Comparison of ENCODE assay signal across 12 mouse cellular contexts in the genomic region with DNA sequence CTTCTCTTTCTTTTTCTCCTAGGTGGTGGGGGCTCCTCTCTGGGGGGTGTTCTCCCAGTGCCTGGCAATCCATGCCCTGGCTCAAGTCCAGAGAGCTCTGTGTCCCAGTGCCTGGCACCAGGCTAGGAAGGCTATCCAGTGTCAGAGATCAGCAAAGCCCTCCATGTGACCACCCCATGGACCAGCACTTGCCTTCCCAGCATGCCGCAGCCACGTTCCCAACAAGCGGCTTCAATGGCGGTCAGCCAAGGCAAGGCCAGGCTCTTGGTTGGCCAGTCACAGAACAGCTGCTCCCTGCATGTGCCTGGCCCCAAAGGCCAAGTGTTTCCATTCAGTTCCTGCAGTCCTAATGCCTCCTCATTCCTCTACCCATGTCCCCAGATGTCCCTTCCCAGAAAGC. TPM values are rescaled to one million over a fixed set of nuclear protein-coding genes. Genes with fewer than 3 reads are reported as not detected.
A peak's percentile ranks its signal among the peaks of the same experiment; 100 is the strongest.
DNase-seq lines count a peak whose midpoint lies in the region; ATAC-seq and TF ChIP-seq lines count a peak whose summit lies in the region.
"Had no signal": no experiment of that assay in that cellular context is flagged by ENCODE, and none has a peak within 500 bp of the region (broad histone marks: within the 10 kb centered on the region; RNA-seq: fewer than 3 reads in every experiment).

No protein-coding gene starts in this region.

- 91% methylated on average over 4 of the region's 4 CpGs for WGBS in heart, embryonic 10.5 days
- WGBS in heart, embryonic 12.5 days = 79% methylated on average over 4 of the region's 4 CpGs
- WGBS in midbrain, postnatal 0 days = 80% methylated on average over 4 of the region's 4 CpGs
- WGBS in midbrain, embryonic 16.5 days = 84% methylated on average over 4 of the region's 4 CpGs

- H3K36me3 ChIP-seq in heart, embryonic 10.5 days = no peaks in the 10 kb centered on the region
- H3K36me3 ChIP-seq in heart, embryonic 12.5 days = no peaks in the 10 kb centered on the region
- H3K36me3 ChIP-seq in midbrain, postnatal 0 days (ENCODE audit: insufficient read depth, low read length) = no peaks in the 10 kb centered on the region
- no peaks in the 10 kb centered on the region for H3K36me3 ChIP-seq in midbrain, embryonic 16.5 days (ENCODE audit: control insufficient read depth, insufficient read depth, low read length)
- H3K36me3 ChIP-seq: liver, embryonic 12.5 days had no signal

- 0 out of 2 replicates have a peak overlapping the region, but pooled peaks have one; percentile 36 for H3K27ac ChIP-seq in heart, embryonic 10.5 days
- H3K27ac ChIP-seq in heart, embryonic 12.5 days (ENCODE audit: poor library complexity, severe bottlenecking) = no peak overlapping the region
- H3K27ac ChIP-seq in midbrain, postnatal 0 days (ENCODE audit: low read depth, low read length) = no peak overlapping the region
- no peak overlapping the region for H3K27ac ChIP-seq in midbrain, embryonic 16.5 days (ENCODE audit: low read length)
- H3K27ac ChIP-seq: liver, embryonic 12.5 days had no signal

- ATAC-seq in heart, embryonic 12.5 days (ENCODE audit: insufficient number of reproducible peaks, low FRiP score) = no peak
- no peak for ATAC-seq in midbrain, postnatal 0 days (ENCODE audit: low FRiP score)
- no peak for ATAC-seq in midbrain, embryonic 16.5 days
- ATAC-seq in CD4-positive, CD25-positive, alpha-beta regulatory T cell, adult 4 months = no peak
- ATAC-seq: liver, embryonic 12.5 days had no signal

- H3K9me3 ChIP-seq in heart, embryonic 10.5 days = no peaks in the 10 kb centered on the region
- no peaks in the 10 kb centered on the region for H3K9me3 ChIP-seq in heart, embryonic 12.5 days (replicated peaks)
- no peaks in the 10 kb centered on the region for H3K9me3 ChIP-seq in midbrain, postnatal 0 days (ENCODE audit: low read length)
- no peaks in the 10 kb centered on the region for H3K9me3 ChIP-seq in midbrain, embryonic 16.5 days (replicated peaks; ENCODE audit: control insufficient read depth, low read length, poor library complexity, severe bottlenecking)
- H3K9me3 ChIP-seq: liver, embryonic 12.5 days had no signal

- no peak for DNase-seq in heart, embryonic 10.5 days (ENCODE audit: low spot score)
- peak; percentile 40 for DNase-seq in midbrain, postnatal 0 days (ENCODE audit: low spot score)
- DNase-seq in cerebellum, adult 9-10 months = peak; percentile 23
- DNase-seq in gastrocnemius, postnatal 4 days (ENCODE audit: low spot score in 2 of 2) = peak; percentile 35 to 73
- no peak for DNase-seq in frontal cortex, postnatal 25 days (ENCODE audit: low spot score in 2 of 2)
- DNase-seq: kidney, postnatal 14 days; retina, postnatal 1 day had no signal

- peaks cover 16% of the 10 kb centered on the region for H3K4me1 ChIP-seq in heart, embryonic 10.5 days
- peaks cover 8% of the 10 kb centered on the region for H3K4me1 ChIP-seq in heart, embryonic 12.5 days (replicated peaks)
- H3K4me1 ChIP-seq in midbrain, postnatal 0 days (ENCODE audit: insufficient read depth, low read length) = no peaks in the 10 kb centered on the region
- H3K4me1 ChIP-seq in midbrain, embryonic 16.5 days (ENCODE audit: control insufficient read depth, insufficient read depth, low read length) = no peaks in the 10 kb centered on the region
- H3K4me1 ChIP-seq: liver, embryonic 12.5 days had no signal

- H3K4me3 ChIP-seq in heart, embryonic 10.5 days = no peak overlapping the region
- H3K4me3 ChIP-seq in heart, embryonic 12.5 days = no peak overlapping the region
- no peak overlapping the region for H3K4me3 ChIP-seq in midbrain, postnatal 0 days (ENCODE audit: low read depth, low read length)
- H3K4me3 ChIP-seq in midbrain, embryonic 16.5 days (ENCODE audit: low read depth, low read length) = no peak overlapping the region
- H3K4me3 ChIP-seq: liver, embryonic 12.5 days; megakaryocyte, embryonic 14.5 days had no signal

- H3K4me2 ChIP-seq in heart, embryonic 12.5 days = no peak overlapping the region
- no peak overlapping the region for H3K4me2 ChIP-seq in midbrain, postnatal 0 days (ENCODE audit: low read depth, low read length, poor library complexity, severe bottlenecking)
- H3K4me2 ChIP-seq in midbrain, embryonic 16.5 days (ENCODE audit: low read length) = no peak overlapping the region
- H3K4me2 ChIP-seq: liver, embryonic 12.5 days had no signal

- no peak for TF ChIP-seq CTCF in midbrain, postnatal 0 days (IDR thresholded peaks at IDR 0.05)

- H3K9ac ChIP-seq in heart, embryonic 12.5 days = no peak overlapping the region
- H3K9ac ChIP-seq in midbrain, postnatal 0 days (replicated peaks; ENCODE audit: low read length, poor library complexity, severe bottlenecking) = no peak overlapping the region
- H3K9ac ChIP-seq in midbrain, embryonic 16.5 days (ENCODE audit: low read depth, low read length) = no peak overlapping the region
- H3K9ac ChIP-seq: liver, embryonic 12.5 days had no signal

- no peaks in the 10 kb centered on the region for H3K27me3 ChIP-seq in heart, embryonic 10.5 days (ENCODE audit: insufficient read depth, poor library complexity, severe bottlenecking)
- H3K27me3 ChIP-seq in heart, embryonic 12.5 days (replicated peaks) = no peaks in the 10 kb centered on the region
- H3K27me3 ChIP-seq in midbrain, postnatal 0 days (ENCODE audit: insufficient read depth, low read length) = no peaks in the 10 kb centered on the region
- H3K27me3 ChIP-seq in midbrain, embryonic 16.5 days (ENCODE audit: control insufficient read depth, insufficient read depth, low read depth, low read length) = no peaks in the 10 kb centered on the region

RNA-seq across cellular contexts. Expression of a gene that starts 53.2 kb away (rescaled TPM):
- polyA plus RNA-seq in heart, embryonic 10.5 days (2016; fragmentation: Nextera tagmentation; extraction: Ambion mirVana) = 0.09 and 0.30 TPM in 2 replicates
- polyA plus RNA-seq in heart, embryonic 12.5 days (2016; fragmentation: Nextera tagmentation; extraction: Ambion mirVana) = 0.26 and 0.37 TPM in 2 replicates
- 15.4 and 15.5 TPM in 2 replicates for total RNA-seq in midbrain, postnatal 0 days (2014; rRNA removed)
- 16.6 and 16.9 TPM in 2 replicates for polyA plus RNA-seq in midbrain, postnatal 0 days (2015; fragmentation: Nextera tagmentation; extraction: Ambion mirVana)
- 18.9 and 20.3 TPM in 2 replicates for polyA plus RNA-seq in midbrain, embryonic 16.5 days (2015; fragmentation: Nextera tagmentation; extraction: Ambion mirVana)
- 1 to 10 TPM in 1 of 2 experiments, under 1 TPM in 1; 0.78 to 1.0 TPM for total RNA-seq in gastrocnemius, postnatal 4 days (2021)
- 1 to 10 TPM; 2.3 to 3.1 TPM for polyA plus RNA-seq in CD4-positive, CD25-positive, alpha-beta regulatory T cell, adult 4 months (2017; shearing (Covaris generic))

Comparison
In these comparisons a context has a peak if more than half of its experiments do, and no peak if none do; other contexts are left out.
1. DNase-seq: peak in midbrain, postnatal 0 days (single experiment), cerebellum, adult 9-10 months (single experiment) and gastrocnemius, postnatal 4 days (2 of 2); none in heart, embryonic 10.5 days (single experiment) and frontal cortex, postnatal 25 days (0 of 2).